Mouse (Mus musculus) T-helper 2 cell (primary cell): ENCODE measurements around the gene Diaph3.
"Not testable (repeated sequence)": the region's sequence is repeated elsewhere in the genome, so short reads cannot be mapped to it uniquely, and the experiment has no call there.

Experiments
- in situ Hi-C: fragments of 300-600 bp; cut with MboI, MseI; formaldehyde crosslinking; loops from one replicate; pipeline ENCODE4 v1.15.1; 2025; ENCODE audit warnings: high pct_unique_total_duplicates

Diaph3 gene

DNA sequence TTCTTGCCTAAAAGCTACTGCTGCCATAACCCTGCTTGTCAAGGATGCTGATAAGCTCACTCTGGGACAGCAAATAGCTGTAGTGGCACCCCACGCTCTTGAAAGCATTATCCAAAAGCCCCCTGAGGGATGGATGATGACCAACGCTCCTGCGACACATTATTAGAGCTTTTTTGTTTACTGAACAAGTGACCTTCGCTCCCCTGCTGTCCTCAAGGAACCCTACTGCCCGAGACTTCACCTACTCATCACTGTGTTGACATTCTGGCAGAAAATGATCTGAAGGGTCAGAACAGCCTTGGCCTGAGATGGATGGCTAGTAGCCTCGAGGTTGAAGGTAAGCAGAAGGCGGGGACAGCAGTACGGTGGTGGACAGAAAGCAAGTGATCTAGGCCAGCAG is 56.1 kb downstream of the Diaph3 start:
- in situ Hi-C loops = not testable (repeated sequence)

DNA sequence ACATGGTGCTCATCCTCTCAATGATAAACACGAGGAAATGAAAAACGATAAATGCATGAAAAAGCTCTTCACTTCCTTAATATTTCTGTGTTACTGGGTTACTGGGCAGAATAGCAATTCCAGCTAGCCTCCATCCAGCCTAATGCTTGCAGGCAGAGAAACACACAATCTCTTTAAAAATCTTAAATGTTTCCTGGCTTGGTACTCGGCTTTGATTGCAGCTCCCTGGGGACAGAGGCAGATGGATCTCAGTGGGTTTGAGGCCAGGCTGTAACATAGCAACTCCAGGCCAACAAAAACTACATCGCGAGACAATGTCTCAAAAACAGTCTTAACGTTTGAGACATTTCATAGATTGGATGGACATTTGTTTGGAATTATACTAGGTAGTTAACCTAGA is 57.1 kb downstream of the Diaph3 start:
- in situ Hi-C loops = no loop called here

DNA sequence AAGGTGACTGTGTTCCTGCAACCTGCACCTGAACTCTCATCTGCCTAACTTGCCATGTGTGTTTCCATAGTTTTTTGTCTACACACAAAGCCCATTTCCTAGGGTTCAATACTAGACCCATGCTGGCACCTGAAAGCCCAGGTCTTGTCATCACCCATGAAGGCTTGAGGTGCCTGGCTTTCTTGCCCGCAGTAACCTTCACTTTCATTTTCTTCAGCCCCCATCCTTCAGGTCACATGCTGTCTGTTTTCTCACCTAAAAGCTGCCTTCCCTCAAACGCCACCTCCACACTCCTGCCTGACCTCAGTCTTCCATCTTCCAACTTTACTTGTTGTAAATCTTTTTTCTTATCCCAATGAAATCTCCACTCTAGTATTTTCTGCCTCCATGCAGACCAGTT is 61.3 kb downstream of the Diaph3 start:
- in situ Hi-C loops = no loop called here

DNA sequence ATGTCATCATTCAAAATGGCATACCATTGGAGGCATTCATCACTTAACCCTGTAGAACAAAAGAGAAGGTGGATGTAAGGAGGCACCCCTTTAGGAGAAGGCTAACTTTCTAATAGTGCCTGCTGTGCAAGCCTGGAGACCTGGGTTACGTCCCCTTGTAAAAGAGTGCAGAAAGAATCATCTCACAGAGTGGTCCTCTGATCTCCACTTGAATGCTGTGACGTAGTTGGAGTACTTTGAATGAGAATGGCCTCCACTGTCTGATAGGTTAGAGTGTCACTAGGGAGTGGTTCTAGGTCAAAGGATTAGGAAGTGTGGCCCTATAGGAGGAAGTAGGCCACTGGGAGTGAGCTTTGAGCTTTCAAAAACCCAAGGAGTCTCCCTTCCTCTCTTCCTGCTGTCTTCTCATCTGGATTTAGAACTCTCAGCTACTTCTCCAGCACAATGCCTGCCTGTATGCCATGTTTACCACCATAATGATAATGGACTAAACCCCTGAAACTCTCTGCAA is 66.0 kb downstream of the Diaph3 start:
- in situ Hi-C loops = no loop called here

DNA sequence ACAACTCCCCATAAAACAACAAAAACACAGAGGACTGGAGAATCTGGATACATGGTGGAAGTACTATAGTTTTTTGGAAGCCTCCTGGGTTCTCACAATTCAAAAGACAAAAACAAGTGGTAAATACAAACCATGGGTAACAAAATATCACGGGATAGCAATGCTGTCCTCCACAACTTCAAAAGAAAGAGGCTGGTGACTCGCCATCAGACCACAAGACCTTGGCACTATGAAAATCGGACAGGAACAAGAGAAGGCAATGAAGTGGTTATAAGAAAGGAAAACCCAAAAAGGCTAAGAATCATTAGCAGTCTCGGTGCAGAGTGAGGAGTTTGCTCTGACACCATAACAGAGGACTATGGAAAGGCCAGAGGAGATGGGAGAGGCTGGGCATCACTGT is 76.8 kb downstream of the Diaph3 start:
- in situ Hi-C loops = no loop called here

DNA sequence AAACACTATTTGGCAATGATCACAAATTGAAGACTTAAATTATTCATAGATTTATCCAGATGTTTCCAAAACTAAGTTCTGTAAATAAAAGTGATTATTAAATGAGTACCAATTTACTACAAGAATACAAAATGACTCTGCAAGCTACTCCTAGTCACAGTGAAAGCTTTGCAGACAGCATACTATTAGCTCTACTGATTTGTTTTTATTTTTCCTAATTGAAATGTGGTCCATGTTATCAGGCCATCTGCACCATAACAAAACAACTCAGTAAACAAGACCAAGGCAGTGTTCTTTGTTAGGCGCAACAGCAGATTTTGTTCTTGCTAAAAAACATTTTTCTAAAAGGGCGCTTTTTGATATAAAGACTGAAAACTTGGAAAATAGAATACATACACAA is 84.9 kb downstream of the Diaph3 start:
- in situ Hi-C loops = no loop called here

DNA sequence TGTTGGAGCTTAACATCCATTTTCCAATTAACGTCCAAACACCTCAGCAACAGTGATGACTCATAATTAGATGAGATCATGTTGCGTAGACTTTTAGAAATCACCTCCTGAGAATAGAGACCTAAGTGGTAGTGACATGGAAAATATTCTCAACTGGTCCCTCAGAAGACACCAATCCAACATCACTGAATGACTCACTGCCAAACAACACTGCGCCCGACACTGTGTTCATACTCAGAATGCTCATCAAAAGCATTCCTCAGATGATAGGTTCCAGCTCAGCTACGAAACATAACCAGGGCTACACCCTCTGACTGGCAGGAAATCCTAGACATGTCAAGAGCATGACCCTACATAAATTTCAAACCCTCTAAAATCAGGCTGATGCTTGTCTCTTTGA is 89.8 kb downstream of the Diaph3 start:
- in situ Hi-C loops = no loop called here

DNA sequence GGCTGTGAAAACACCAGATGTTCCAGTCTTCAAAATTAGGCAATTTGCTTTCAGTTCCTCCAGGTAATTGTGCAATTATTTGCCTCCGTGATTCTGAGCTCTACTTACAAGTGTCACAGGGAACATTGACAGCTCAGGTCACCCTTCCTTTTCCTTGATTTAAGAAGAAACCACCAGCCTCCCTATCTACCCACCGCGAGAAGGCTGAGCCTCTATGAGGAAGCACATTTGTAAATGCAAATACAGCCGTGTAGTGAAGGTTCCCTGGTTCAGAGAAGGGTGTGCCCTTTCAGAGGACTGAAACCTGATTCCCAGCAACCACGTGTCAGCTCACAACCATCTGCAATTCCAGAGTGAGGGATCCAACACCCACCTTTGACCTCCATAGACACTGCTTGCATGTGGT is 96.6 kb downstream of the Diaph3 start:
- in situ Hi-C loops = loop anchor here (10.0 kb wide), 1 partner anchor 90 kb away; no protein-coding TSS in a partner anchor

DNA sequence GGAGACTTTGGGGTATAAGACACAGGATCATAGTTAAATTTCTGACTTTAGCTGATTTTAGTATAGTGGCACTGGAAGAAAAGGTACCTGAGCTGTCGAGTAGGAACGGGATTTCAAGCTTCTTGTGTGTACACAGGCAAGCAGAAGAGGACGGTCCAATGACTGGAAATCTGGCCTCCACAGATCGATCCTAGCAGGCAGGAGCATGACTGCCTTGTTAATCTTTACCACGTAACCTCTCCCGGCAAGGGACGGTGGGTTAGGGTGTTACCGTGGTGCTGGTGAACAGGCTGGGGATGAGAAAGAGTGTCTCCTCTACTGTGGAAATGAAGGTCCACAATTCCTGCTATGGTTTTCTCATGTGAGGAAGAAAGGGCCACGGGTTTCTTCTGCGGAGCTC is 120.8 kb downstream of the Diaph3 start:
- in situ Hi-C loops = no loop called here

DNA sequence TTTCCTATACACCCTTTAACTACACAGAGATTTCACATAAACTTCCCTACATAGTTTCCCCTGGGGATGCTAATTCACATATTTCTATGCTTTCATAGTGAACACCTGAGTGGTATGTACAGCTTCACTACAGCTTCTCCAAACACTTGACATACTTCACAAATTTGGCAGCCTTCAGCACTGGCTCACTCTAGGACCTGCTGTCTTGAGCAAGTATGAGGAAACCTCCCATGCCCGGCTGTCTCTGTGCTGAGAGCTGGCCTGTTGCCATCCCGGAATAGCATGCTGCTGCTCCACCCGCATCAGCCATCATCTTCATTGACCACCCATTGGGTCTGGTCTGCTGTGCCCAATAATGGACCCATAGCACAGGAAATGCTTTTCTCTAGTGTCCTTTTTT is 121.3 kb downstream of the Diaph3 start:
- in situ Hi-C loops = no loop called here

DNA sequence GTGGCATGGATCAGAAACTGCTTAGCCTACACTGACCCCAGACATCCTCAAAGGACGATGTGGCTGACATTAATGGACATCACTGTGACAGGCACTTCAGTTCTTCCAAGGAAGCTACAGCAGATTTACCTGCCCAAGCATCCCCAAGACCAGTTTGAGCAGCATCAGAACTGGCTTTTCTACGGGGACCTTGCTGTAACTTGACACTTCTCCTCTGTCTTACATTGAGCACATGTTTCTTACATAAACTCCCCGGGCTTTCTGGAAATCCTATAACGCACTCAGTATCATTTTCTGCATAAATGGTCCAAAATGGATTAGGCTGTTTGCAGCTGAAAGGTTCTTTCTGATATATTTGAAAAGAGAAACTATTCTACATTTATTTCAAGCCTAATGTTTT is 143.7 kb downstream of the Diaph3 start:
- in situ Hi-C loops = no loop called here

DNA sequence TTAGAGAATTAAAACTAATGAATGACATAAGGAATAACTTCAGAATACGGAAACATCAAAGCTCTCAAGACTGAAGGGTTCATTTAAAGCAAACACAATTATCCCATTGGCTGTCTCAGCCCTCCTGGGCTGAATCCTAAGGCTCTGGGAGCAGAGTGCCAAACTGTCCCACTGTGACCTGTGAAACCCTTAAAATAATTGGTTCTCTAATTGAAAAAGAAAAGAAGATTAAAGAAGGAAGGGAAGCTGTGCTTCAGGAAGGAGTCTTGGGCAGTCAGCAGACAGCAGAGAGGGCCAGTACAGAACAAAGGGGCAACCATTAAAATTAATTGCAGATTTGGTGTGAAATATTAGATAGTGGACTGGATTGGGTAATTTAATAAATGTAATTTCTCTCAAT is 189.9 kb downstream of the Diaph3 start:
- in situ Hi-C loops = no loop called here

DNA sequence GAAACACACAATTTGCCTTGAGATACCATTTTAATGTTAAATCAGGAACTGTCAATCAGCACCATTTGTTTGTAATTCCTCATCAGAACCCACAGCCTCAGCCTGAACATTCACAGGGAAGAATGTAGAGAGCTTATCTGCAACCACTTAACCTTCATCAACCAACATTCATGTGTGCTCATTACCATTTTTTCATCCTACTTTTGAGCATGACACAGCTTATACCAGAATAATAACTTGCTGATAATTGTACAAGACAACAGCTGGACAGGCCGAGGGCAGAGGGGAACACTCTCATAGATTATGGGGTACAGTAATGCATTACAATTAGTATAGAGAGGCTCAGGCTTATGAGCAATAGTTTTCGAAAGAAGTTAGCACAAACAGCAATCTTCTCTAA is 203.1 kb downstream of the Diaph3 start:
- in situ Hi-C loops = no loop called here

DNA sequence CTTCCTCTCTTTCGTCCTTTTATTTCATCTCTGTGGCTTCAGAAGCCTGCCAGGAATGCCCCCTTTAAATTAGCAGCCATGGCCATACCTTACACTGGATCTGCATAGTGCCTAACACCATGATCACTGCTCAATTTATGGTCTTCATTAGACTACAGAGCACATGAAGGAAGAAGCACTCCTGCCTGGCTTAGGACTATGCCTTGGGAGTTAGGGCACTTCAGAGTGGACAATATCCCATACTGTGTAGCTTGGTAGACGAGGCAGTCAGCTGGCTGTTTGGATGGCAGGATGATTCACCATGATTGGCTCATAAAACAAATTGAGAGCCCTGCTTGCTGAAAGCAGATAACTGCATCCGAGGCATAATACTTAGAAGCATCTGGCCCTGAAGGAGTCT is 204.6 kb downstream of the Diaph3 start:
- in situ Hi-C loops = no loop called here

DNA sequence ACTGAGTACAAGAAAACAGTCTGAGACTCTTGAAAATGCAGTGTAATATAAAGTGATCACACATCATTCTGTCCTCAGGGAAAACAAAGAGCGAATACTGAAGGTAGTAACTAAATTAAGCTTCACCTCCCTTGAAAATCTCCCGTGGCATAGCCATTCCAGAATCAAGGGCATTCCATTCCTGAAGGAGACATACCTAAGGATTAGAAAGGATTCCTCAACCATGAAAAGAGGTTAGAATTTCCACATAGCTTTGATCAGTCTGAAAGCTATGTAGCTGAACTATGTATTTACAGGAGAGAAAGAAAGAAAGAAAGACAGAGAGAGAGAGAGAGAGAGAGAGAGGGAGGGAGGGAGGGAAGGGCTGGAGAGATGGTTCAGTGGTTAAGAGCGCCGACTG is 210.3 kb downstream of the Diaph3 start:
- in situ Hi-C loops = no loop called here

DNA sequence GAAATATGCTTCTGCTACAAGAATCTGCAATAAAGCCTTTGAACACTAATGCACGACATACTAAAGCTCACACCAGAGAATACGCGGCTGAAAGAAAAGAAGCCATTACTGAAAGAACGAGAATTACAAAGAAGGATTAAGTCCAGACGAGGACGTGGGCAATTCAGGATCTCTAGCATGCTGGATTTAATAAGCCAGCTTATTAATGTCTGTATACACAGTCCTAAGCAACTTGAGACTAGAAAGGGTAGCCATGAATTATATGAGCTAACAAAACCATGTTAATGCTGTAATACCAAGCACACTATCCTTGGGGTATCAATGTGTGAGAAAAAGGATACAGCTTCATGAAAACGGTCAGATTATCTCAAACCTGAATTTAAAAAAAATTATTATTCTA is 214.2 kb downstream of the Diaph3 start:
- in situ Hi-C loops = no loop called here

DNA sequence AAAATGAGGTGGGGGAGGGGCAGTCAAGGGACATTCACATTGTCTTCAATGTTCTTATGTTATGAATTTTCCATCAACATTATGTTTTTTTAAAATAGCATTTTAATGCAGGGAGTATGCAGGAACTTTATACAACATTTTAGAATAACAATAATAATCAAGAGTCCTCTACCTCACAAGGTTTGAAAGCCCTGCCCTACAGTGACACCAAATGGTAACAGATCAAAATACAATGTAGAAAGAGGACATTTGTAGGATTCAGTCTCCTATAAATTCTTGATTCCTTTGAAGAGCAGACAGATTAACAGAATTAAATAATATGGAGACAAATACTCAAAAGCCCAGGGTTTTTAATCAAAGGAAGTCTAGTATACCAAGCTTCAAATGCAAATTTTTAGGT is 242.1 kb downstream of the Diaph3 start:
- in situ Hi-C loops = no loop called here

DNA sequence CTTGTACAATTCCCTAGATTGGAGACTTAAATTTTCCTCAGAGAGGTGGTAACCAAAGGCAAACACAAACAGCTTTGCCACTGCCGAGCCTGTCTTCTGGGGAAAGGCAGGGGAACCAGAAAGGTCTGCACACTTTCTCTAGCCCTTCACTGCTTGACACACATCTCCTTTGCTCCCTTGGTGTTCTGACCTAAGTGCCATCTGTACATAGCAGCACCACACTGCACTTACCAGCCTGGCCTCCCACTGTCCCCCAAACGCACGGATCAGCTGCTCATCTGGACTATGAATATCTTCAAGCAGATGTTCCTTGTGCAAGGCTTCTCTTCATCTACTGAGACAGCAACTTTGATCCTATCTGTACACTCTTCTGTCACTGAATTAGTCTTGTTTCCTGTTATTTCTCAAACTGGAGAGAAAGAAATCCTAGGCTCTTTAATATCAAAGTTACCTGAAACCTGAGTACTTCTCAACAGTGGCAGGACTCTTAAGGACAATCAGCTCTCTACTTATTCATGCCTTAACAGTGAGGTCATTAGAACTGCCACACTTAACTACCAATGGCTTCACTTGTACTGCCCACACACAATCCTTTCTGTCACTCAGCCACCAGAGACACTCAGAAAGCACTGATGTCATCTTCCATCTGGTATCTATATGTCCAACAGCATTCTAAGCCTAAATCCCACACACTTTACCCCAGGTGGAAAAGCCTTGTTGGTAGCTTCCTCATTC is 251.8 kb downstream of the Diaph3 start:
- in situ Hi-C loops = no loop called here

DNA sequence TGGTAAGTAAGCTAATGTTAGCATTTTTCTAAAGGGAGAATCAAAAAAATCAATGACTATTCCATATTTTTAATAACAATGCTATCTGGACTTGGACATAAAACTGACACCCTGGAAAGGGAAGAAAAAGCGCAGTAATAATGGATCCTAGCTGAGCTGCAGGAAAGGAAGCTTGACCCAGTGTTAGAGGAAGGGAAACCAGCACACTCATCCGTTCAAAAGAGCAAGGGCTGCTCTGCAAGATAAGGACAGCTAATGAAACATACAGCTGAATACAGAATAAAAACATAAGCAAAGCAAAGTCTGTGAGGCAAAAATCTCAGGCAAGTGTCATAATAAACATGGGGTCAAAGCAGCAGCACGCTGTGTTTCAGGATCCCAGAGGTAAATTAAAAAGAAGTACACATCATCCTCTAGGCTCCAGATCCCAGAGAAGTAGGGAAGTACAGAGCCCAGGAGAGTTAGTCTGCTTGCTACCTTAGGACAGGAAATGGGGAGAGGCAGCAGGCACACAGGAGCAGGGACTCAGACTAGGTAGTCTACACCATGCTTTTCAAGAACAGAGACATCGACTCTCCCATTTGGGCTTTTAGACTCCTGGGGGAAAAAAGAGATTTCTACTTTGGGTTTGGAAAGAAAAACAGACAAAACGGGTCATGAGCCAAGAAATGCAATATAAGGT is 255.5 kb downstream of the Diaph3 start:
- in situ Hi-C loops = no loop called here

DNA sequence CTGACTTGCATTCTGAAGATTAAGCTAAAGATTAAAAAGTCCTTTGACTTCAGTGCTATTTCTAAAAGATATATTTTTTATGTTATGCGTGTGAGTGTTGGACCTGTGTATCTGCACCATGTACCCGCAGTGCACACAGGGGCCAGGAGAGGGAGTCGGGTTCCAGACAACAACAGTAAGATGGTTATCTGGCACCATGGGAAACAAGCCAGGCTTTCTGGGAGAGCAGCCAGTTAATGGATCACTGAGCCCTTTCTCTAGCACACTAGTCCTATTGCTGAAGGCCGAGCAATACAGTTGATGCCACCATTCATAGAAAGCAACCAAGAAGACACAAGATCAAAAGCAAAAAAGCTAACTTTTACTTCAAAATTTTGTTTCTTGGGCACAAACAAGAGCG is 271.5 kb downstream of the Diaph3 start:
- in situ Hi-C loops = no loop called here

DNA sequence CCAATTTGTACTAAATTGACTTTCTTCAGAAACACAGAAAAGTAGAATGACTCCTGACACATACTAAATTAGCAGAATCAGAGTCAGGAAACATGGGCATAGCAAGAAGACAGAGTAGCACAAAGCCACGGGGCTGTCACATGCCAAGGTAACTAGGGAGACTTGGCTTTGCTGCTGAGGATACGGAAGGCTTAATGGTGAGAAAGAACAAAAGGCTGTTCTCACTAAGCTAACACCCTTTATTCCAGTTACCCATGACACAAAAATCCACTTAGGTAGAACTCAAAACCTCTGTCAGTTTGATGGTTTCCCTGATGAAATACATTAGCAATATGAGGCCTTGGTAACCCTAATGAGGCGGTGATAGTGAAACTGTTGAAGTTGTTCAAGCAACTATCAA is 273.9 kb downstream of the Diaph3 start:
- in situ Hi-C loops = no loop called here

DNA sequence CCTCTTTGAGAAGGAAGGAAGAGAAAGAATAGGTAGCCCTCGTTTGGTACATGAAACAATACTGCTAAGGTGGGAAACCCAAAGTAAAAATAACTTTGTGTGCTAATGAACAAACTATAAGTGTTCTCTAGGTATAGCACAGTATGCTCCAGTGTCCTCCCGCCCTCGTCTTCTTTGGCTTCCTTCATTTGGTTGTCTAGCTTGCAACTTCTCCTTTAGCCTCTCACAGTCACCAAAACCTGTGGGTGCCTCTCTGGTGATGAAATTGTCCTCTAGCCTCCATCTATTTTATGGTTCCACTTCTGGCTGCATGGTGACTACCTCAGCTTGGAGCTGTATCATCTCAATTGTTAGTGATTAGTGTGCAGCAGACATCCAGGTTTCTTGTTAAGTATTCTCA is 277.0 kb downstream of the Diaph3 start:
- in situ Hi-C loops = no loop called here

DNA sequence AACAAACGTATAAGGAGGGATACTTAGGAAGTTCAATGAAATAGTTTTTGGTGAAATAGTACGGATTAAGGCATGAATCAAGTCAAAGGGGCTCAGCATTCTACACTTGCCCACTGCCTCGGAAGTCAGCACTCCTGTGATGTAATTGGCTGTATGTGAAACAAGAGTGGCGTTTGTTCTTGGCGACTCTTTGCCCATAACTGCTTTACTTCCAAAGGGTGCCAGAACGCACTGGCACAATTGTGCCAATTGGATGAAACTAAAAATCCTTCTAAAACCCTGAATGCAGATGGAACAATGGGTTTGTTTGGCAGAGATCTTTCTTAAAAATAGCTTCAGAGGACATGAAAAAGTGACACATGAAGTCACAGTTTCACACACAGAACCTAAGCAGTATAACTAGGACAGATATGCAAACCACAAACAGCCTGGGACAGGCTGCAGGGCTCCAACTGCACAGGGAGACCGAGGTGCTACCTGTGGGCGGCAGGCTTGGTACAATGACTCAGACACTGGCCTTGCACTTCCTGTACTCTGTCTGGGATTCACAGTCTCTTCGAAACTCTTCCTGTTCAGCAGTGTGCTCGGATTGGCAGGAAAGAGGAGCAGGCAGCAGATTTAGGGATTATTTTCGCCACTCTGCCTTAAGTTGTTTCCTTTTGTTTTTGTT is 279.6 kb downstream of the Diaph3 start:
- in situ Hi-C loops = no loop called here
